Mouse (Mus musculus): ENCODE data around the gene Syn3.
A peak's percentile ranks its signal among the peaks of the same experiment; 100 is the strongest.
"Not testable (repeated sequence)": the region's sequence is repeated elsewhere in the genome, so short reads cannot be mapped to it uniquely, and the experiment has no call there.

Gene Syn3

GRCm38 (mm10) chr10:86498673-86499391 is at the start of gene Syn3:
TSS of gene Syn3 (minus strand) at chr10:86498896.
- DNase-seq = peak; percentile 96

GRCm38 (mm10) chr10:86526357-86526874 is 27.7 kb upstream of the Syn3 start:
- not testable (repeated sequence) for DNase-seq

GRCm38 (mm10) chr10:86513801-86514200 is 15.1 kb upstream of the Syn3 start:
- no peak for DNase-seq

- DNase-seq = no peak
Observed at GRCm38 (mm10) chr10:86510941-86511340, 12.2 kb upstream of the Syn3 start.

- DNase-seq = no peak
Observed at GRCm38 (mm10) chr10:86502063-86502462, 3.4 kb upstream of the Syn3 start.

- DNase-seq = peak; percentile 80
Observed at GRCm38 (mm10) chr10:86498051-86498672, 534 bp downstream of the Syn3 start.

GRCm38 (mm10) chr10:86495851-86496250 is 2.8 kb downstream of the Syn3 start:
- no peak for DNase-seq

- no peak for DNase-seq
Observed at GRCm38 (mm10) chr10:86493140-86493539, 5.6 kb downstream of the Syn3 start.

GRCm38 (mm10) chr10:86492089-86492907 is 6.4 kb downstream of the Syn3 start:
- DNase-seq = no peak

GRCm38 (mm10) chr10:86491316-86492088 is 7.2 kb downstream of the Syn3 start:
- DNase-seq = no peak

- no peak for DNase-seq
Observed at GRCm38 (mm10) chr10:86488544-86488943, 10.2 kb downstream of the Syn3 start.

- no peak for DNase-seq
Observed at GRCm38 (mm10) chr10:86485971-86486370, 12.7 kb downstream of the Syn3 start.

GRCm38 (mm10) chr10:86483968-86484367 is 14.7 kb downstream of the Syn3 start:
- no peak for DNase-seq

- no peak for DNase-seq
Observed at GRCm38 (mm10) chr10:86482496-86482895, 16.2 kb downstream of the Syn3 start.

- no peak for DNase-seq
Observed at GRCm38 (mm10) chr10:86480711-86481110, 18.0 kb downstream of the Syn3 start.

GRCm38 (mm10) chr10:86479718-86480121 is 19.0 kb downstream of the Syn3 start:
- peak; percentile 96 for DNase-seq

- DNase-seq = no peak
Observed at GRCm38 (mm10) chr10:86476720-86477119, 22.0 kb downstream of the Syn3 start.

GRCm38 (mm10) chr10:86475270-86475669 is 23.4 kb downstream of the Syn3 start:
- no peak for DNase-seq

- DNase-seq = no peak
Observed at GRCm38 (mm10) chr10:86474176-86475154, 24.2 kb downstream of the Syn3 start.

GRCm38 (mm10) chr10:86473637-86474154 is 25.0 kb downstream of the Syn3 start:
- peak; percentile 65 for DNase-seq
